In the genomic region with DNA sequence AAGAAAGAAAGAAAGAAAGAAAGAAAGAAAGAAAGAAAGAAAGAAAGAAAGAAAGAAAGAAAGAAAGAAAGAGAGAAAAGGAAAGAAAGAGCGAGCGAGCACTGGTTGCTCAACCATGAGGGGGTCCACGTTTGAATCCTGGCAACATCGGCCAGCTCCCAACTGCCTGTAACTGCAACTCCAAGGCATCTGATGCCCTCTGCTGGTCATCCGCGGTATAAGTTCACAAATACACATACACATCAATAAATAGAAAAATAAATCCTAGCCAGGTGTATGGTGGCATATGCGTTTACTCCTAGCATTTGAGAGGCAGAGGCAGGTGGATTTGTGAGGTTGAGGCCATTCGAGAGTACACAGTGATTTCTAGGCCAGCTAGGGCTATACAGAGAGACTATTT, we compare ENCODE assay signal across 9 mouse cellular contexts. TPM values are rescaled to one million over a fixed set of nuclear protein-coding genes. Genes with fewer than 3 reads are reported as not detected.
A peak's percentile ranks its signal among the peaks of the same experiment; 100 is the strongest.
DNase-seq lines count a peak whose midpoint lies in the region; ATAC-seq and TF ChIP-seq lines count a peak whose summit lies in the region.
"Had no signal": no experiment of that assay in that cellular context is flagged by ENCODE, and none has a peak within 500 bp of the region (broad histone marks: within the 10 kb centered on the region; RNA-seq: fewer than 3 reads in every experiment).

No protein-coding gene starts in this region.

- no peak for ATAC-seq in intestine, embryonic 14.5 days (replicated peaks; ENCODE audit: low FRiP score, low TSS enrichment, low read depth)
- ATAC-seq in intestine, embryonic 15.5 days, result no peak
- ATAC-seq in liver, postnatal 0 days, result no peak
- no peak for ATAC-seq in stomach, postnatal 0 days (ENCODE audit: low FRiP score, low TSS enrichment)

- no peak overlapping the region for H3K27ac ChIP-seq in intestine, embryonic 14.5 days (ENCODE audit: low read depth)
- H3K27ac ChIP-seq in intestine, embryonic 15.5 days, result no peak overlapping the region
- no peak overlapping the region for H3K27ac ChIP-seq in liver, postnatal 0 days (ENCODE audit: low read depth)
- no peak overlapping the region for H3K27ac ChIP-seq in stomach, postnatal 0 days (replicated peaks)

- WGBS in intestine, embryonic 14.5 days, result 61% methylated on average over 8 of the region's 8 CpGs
- 58% methylated on average over 8 of the region's 8 CpGs for WGBS in intestine, embryonic 15.5 days
- WGBS in liver, postnatal 0 days (ENCODE audit: insufficient replicate concordance), result 45% methylated on average over 8 of the region's 8 CpGs
- WGBS in stomach, postnatal 0 days, result 57% methylated on average over 8 of the region's 8 CpGs

- peak; percentile 72 for DNase-seq in intestine, embryonic 14.5 days (ENCODE audit: low spot score)
- peak; percentile 55 for DNase-seq in CD4-positive helper T cell, adult 2 months (ENCODE audit: low read depth, low spot score)
- peak; percentile 49 for DNase-seq in MN1 (ENCODE audit: low spot score)
- DNase-seq in embryo, embryonic 11 days, result peak; percentile 64
- DNase-seq in liver, postnatal 0 days, result peak; percentile 80
- DNase-seq in stomach, postnatal 0 days (ENCODE audit: low spot score), result peak; percentile 69
- no peak for DNase-seq in urinary bladder, adult 2 months (ENCODE audit: low spot score)

- TF ChIP-seq CTCF in liver, postnatal 0 days (IDR thresholded peaks at IDR 0.05; ENCODE audit: low read depth), result peak; percentile 79
- TF ChIP-seq CTCF in stomach, postnatal 0 days (IDR thresholded peaks at IDR 0.05; ENCODE audit: low read depth), result peak; percentile 79

- H3K9me3 ChIP-seq in intestine, embryonic 14.5 days (ENCODE audit: control insufficient read depth, low read length), result no peaks in the 10 kb centered on the region
- no peaks in the 10 kb centered on the region for H3K9me3 ChIP-seq in intestine, embryonic 15.5 days
- H3K9me3 ChIP-seq in liver, postnatal 0 days (ENCODE audit: low read length), result no peaks in the 10 kb centered on the region
- H3K9me3 ChIP-seq in stomach, postnatal 0 days (ENCODE audit: control insufficient read depth, low read length), result no peaks in the 10 kb centered on the region

- no peaks in the 10 kb centered on the region for H3K4me1 ChIP-seq in intestine, embryonic 14.5 days (replicated peaks; ENCODE audit: control insufficient read depth, insufficient read depth, low read length)
- no peaks in the 10 kb centered on the region for H3K4me1 ChIP-seq in intestine, embryonic 15.5 days (replicated peaks)
- peaks cover 2% of the 10 kb centered on the region; the same call in 1 of the 2 replicates for H3K4me1 ChIP-seq in liver, postnatal 0 days (ENCODE audit: insufficient read depth)
- no peaks in the 10 kb centered on the region for H3K4me1 ChIP-seq in stomach, postnatal 0 days (replicated peaks; ENCODE audit: control insufficient read depth, insufficient read depth)

- no peak for TF ChIP-seq EP300 in liver, postnatal 0 days (IDR thresholded peaks at IDR 0.05; ENCODE audit: low read depth)
- TF ChIP-seq EP300 in stomach, postnatal 0 days (optimal IDR thresholded peaks at IDR 0.05), result no peak

- no peak overlapping the region for H3K4me3 ChIP-seq in intestine, embryonic 14.5 days (ENCODE audit: low read depth, low read length)
- no peak overlapping the region for H3K4me3 ChIP-seq in intestine, embryonic 15.5 days (replicated peaks)
- no peak overlapping the region for H3K4me3 ChIP-seq in liver, postnatal 0 days (ENCODE audit: low read depth, low read length)
- no peak overlapping the region for H3K4me3 ChIP-seq in stomach, postnatal 0 days (ENCODE audit: low read depth, low read length)

- H3K9ac ChIP-seq in intestine, embryonic 14.5 days (ENCODE audit: low read length), result no peak overlapping the region
- H3K9ac ChIP-seq in intestine, embryonic 15.5 days, result no peak overlapping the region
- H3K9ac ChIP-seq in liver, postnatal 0 days (replicated peaks), result no peak overlapping the region
- no peak overlapping the region for H3K9ac ChIP-seq in stomach, postnatal 0 days (ENCODE audit: low read length)

- H3K36me3 ChIP-seq in intestine, embryonic 14.5 days (ENCODE audit: control insufficient read depth, insufficient read depth, low read length), result peaks cover 35% of the 10 kb centered on the region
- no peaks in the 10 kb centered on the region for H3K36me3 ChIP-seq in intestine, embryonic 15.5 days
- H3K36me3 ChIP-seq in liver, postnatal 0 days (replicated peaks; ENCODE audit: insufficient read depth, low read length), result peaks cover 22% of the 10 kb centered on the region
- H3K36me3 ChIP-seq in stomach, postnatal 0 days (ENCODE audit: control insufficient read depth, insufficient read depth, low read length), result peaks cover 6% of the 10 kb centered on the region; the same call in 1 of the 2 replicates

- H3K27me3 ChIP-seq in intestine, embryonic 14.5 days (replicated peaks; ENCODE audit: control insufficient read depth, insufficient read depth, low read length), result no peaks in the 10 kb centered on the region
- no peaks in the 10 kb centered on the region for H3K27me3 ChIP-seq in intestine, embryonic 15.5 days (replicated peaks)
- H3K27me3 ChIP-seq in liver, postnatal 0 days (ENCODE audit: insufficient read depth, low read length), result no peaks in the 10 kb centered on the region
- no peaks in the 10 kb centered on the region for H3K27me3 ChIP-seq in stomach, postnatal 0 days (ENCODE audit: control insufficient read depth, insufficient read depth, low read length)

- H3K4me2 ChIP-seq in intestine, embryonic 14.5 days (ENCODE audit: low read length), result no peak overlapping the region
- H3K4me2 ChIP-seq in intestine, embryonic 15.5 days (replicated peaks), result no peak overlapping the region
- H3K4me2 ChIP-seq in liver, postnatal 0 days (ENCODE audit: low read depth, low read length), result no peak overlapping the region
- H3K4me2 ChIP-seq in stomach, postnatal 0 days (replicated peaks; ENCODE audit: low read depth), result no peak overlapping the region

RNA-seq across cellular contexts. Expression of gene Apobr, which starts 7.8 kb away (rescaled TPM):
- polyA plus RNA-seq in intestine, embryonic 14.5 days (2014; fragmentation: Nextera tagmentation; extraction: Ambion mirVana), result 0.60 and 1.1 TPM in 2 replicates
- polyA plus RNA-seq in intestine, embryonic 15.5 days (2015; fragmentation: Nextera tagmentation; extraction: Ambion mirVana), result 0.75 and 1.8 TPM in 2 replicates
- polyA plus RNA-seq in liver, postnatal 0 days (2015; fragmentation: Nextera tagmentation; extraction: Ambion mirVana), result 3.0 and 4.0 TPM in 2 replicates
- polyA plus RNA-seq in stomach, postnatal 0 days (2015; fragmentation: Nextera tagmentation; extraction: Ambion mirVana), result 0.46 and 0.56 TPM in 2 replicates
- polyA plus RNA-seq in urinary bladder, adult 2 months (2012; rRNA removed), result 2.1 and 3.0 TPM in 2 replicates

RNA-seq across cellular contexts. Expression of gene Cln3, which starts 8.7 kb away (rescaled TPM):
- 24.3 and 30.3 TPM in 2 replicates for polyA plus RNA-seq in intestine, embryonic 14.5 days (2014; fragmentation: Nextera tagmentation; extraction: Ambion mirVana)
- 34.4 and 34.9 TPM in 2 replicates for polyA plus RNA-seq in intestine, embryonic 15.5 days (2015; fragmentation: Nextera tagmentation; extraction: Ambion mirVana)
- polyA plus RNA-seq in liver, postnatal 0 days (2015; fragmentation: Nextera tagmentation; extraction: Ambion mirVana), result 12.3 and 14.6 TPM in 2 replicates
- polyA plus RNA-seq in stomach, postnatal 0 days (2015; fragmentation: Nextera tagmentation; extraction: Ambion mirVana), result 17.2 and 17.7 TPM in 2 replicates
- 48.1 and 53.3 TPM in 2 replicates for polyA plus RNA-seq in urinary bladder, adult 2 months (2012; rRNA removed)

RNA-seq across cellular contexts. Expression of gene Eif3c, which starts 10.7 kb away (rescaled TPM):
- polyA plus RNA-seq in intestine, embryonic 14.5 days (2014; fragmentation: Nextera tagmentation; extraction: Ambion mirVana), result 184 and 188 TPM in 2 replicates
- 190 and 217 TPM in 2 replicates for polyA plus RNA-seq in intestine, embryonic 15.5 days (2015; fragmentation: Nextera tagmentation; extraction: Ambion mirVana)
- 78.4 and 90.9 TPM in 2 replicates for polyA plus RNA-seq in liver, postnatal 0 days (2015; fragmentation: Nextera tagmentation; extraction: Ambion mirVana)
- 150 and 163 TPM in 2 replicates for polyA plus RNA-seq in stomach, postnatal 0 days (2015; fragmentation: Nextera tagmentation; extraction: Ambion mirVana)
- 85.5 and 109 TPM in 2 replicates for polyA plus RNA-seq in urinary bladder, adult 2 months (2012; rRNA removed)

RNA-seq across cellular contexts. Expression of gene Il27, which starts 17.8 kb away (rescaled TPM):
- not detected in 2 replicates for polyA plus RNA-seq in intestine, embryonic 14.5 days (2014; fragmentation: Nextera tagmentation; extraction: Ambion mirVana)
- not detected in 2 replicates for polyA plus RNA-seq in intestine, embryonic 15.5 days (2015; fragmentation: Nextera tagmentation; extraction: Ambion mirVana)
- polyA plus RNA-seq in liver, postnatal 0 days (2015; fragmentation: Nextera tagmentation; extraction: Ambion mirVana), result 0.18 and 0.21 TPM in 2 replicates
- polyA plus RNA-seq in stomach, postnatal 0 days (2015; fragmentation: Nextera tagmentation; extraction: Ambion mirVana), result 0.10 and 0.13 TPM in 2 replicates
- polyA plus RNA-seq in urinary bladder, adult 2 months (2012; rRNA removed), result 0.18 and 0.22 TPM in 2 replicates
- polyA plus RNA-seq: lung, embryonic 16.5 days had no signal

RNA-seq across cellular contexts. Expression of gene Nupr1, which starts 53.7 kb away (rescaled TPM):
- 6.6 and 27.3 TPM in 2 replicates for polyA plus RNA-seq in intestine, embryonic 14.5 days (2014; fragmentation: Nextera tagmentation; extraction: Ambion mirVana)
- polyA plus RNA-seq in intestine, embryonic 15.5 days (2015; fragmentation: Nextera tagmentation; extraction: Ambion mirVana), result 53.4 and 111 TPM in 2 replicates
- polyA plus RNA-seq in liver, postnatal 0 days (2015; fragmentation: Nextera tagmentation; extraction: Ambion mirVana), result 4.0 and 4.5 TPM in 2 replicates
- polyA plus RNA-seq in stomach, postnatal 0 days (2015; fragmentation: Nextera tagmentation; extraction: Ambion mirVana), result 140 and 182 TPM in 2 replicates
- 67.1 and 82.3 TPM in 2 replicates for polyA plus RNA-seq in urinary bladder, adult 2 months (2012; rRNA removed)
